Mouse (Mus musculus) embryonic facial prominence, embryonic 13.5 days (tissue): ENCODE results near the gene Gtpbp1. TPM values are rescaled to one million over a fixed set of nuclear protein-coding genes. Genes with fewer than 3 reads are reported as not detected.

Experiments
- ATAC-seq: fragments of 200-750 bp; cut with Nextera tagmentation; 2 replicates; pipeline ENCODE4 v1.8.0; 2017; ENCODE audit warnings: low read depth; ENCODE audit not compliant: insufficient number of reproducible peaks, insufficient read depth, low FRiP score, low TSS enrichment
- H3K27ac ChIP-seq: fragments of 300-500 bp; sonication (generic); 2 replicates; pipeline ENCODE4 v1.5.1; 2015; ENCODE audit warnings: moderate library complexity, mild to moderate bottlenecking, inconsistent platforms
- H3K27me3 ChIP-seq: fragments of 300-500 bp; sonication (generic); 2 replicates; pipeline ENCODE4 v1.6.1; 2015; ENCODE audit warnings: mild to moderate bottlenecking, inconsistent platforms
- H3K36me3 ChIP-seq: fragments of 300-500 bp; sonication (generic); 2 replicates; pipeline ENCODE4 v1.6.1; 2015; ENCODE audit warnings: mild to moderate bottlenecking, inconsistent platforms
- H3K4me1 ChIP-seq: fragments of 300-500 bp; sonication (generic); 2 replicates; pipeline ENCODE4 v1.6.1; 2015; ENCODE audit warnings: inconsistent platforms
- H3K4me2 ChIP-seq: fragments of 300-500 bp; sonication (generic); 2 replicates; pipeline ENCODE4 v1.6.1; 2015; ENCODE audit warnings: moderate library complexity, mild to moderate bottlenecking, inconsistent platforms
- H3K4me3 ChIP-seq: fragments of 300-500 bp; sonication (generic); 2 replicates; pipeline ENCODE4 v1.5.1; 2015; ENCODE audit warnings: mild to moderate bottlenecking, inconsistent platforms
- H3K9ac ChIP-seq: fragments of 300-500 bp; sonication (generic); 2 replicates; pipeline ENCODE4 v1.6.1; 2015; ENCODE audit warnings: mild to moderate bottlenecking, inconsistent platforms
- H3K9me3 ChIP-seq: fragments of 300-500 bp; sonication (generic); 2 replicates; pipeline ENCODE4 v1.6.1; 2016; ENCODE audit warnings: inconsistent platforms
- WGBS: fragments of 180-500 bp; shearing (Covaris S2); methylation state at CpG from one replicate; pipeline ENCODE4 v1.1.7; 2015; ENCODE audit warnings: mixed read lengths; 5-methylcytosine and 5-hydroxymethylcytosine counted together
- polyA plus RNA-seq: library from polyadenylated mRNA; unstranded; fragments of >200 nt; fragmentation: Nextera tagmentation; extraction: Ambion mirVana; gene quantifications from 2 replicates; pipeline ENCODE4 v1.2.1, GENCODE M21; 2015

Gtpbp1 gene
- polyA plus RNA-seq, 1 experiment from 2014 or later = 42.2 TPM

DNA sequence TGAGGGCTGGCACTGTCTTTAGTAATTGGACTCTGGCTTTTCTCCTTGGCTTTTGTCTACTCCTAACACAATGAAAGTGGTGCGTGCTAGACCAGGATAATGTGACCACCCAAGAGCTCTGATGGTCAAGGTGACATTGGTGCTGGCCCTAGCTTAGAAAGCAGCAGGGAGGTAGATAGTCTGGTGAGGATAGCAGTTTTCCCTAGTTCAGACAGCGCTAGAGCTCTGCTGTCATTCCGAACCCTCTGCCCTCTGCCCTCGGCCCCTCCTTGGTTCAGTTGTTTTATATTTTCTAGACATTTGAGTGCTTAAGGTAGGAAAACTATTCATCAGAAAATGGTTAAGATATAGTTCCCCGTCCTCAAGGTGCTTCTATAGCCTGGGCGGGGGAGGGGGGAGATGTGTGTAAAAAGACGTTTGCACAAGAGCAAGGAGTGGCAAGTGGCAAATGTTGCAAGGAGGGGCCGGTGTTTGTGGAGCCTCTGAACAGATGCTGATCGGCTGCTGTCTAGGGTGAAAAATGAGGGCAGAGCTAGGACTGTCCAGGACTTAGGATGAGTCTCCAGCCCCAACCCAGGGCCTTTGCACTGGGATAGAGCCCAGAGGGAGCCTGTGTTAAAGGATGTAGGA, 7.0 kb downstream of the Gtpbp1 start:
- Histone ChIP-seq H3K9me3 (no peaks in the 10 kb centered on the region), H3K36me3 (peaks cover 36% of the 10 kb centered on the region), H3K9ac (0 out of 2 replicates have a peak overlapping the region, but pooled peaks have one; percentile 40), H3K4me3 (no peak overlapping the region), H3K27me3 (no peaks in the 10 kb centered on the region), H3K4me1 (peaks cover 9% of the 10 kb centered on the region), H3K27ac (no peak overlapping the region), H3K4me2 (no peak overlapping the region)
- ATAC-seq = no peak
- 85% methylated on average over 9 of the region's 9 CpGs for WGBS

DNA sequence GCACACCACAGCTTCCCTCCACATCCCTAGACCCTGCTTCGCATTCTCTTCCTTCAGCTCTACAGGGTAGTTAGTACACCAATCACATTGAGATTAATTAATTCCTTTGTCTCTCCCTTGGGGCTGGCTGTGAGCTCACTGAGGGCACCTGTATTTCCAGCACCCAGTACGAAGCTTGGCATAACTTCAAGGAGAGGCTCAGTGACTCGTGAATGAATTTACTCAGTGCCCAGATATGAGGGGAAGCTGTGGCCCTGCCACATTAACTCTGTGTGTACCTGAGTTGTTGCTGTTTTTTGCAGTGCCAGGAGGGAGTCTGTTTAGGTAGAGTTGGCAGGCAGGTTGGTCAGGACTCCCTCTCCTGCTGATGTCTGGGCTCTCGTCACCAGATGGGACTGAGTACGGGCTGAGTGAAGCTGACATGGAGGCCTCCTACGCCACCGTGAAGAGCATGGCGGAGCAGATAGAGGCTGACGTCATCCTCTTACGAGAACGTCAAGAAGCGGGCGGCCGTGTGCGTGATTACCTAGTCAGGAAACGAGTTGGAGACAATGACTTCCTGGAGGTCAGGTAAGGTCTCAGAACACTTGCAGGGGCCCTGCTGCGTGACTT, 16.1 kb downstream of the Gtpbp1 start:
- WGBS = 86% methylated on average over 17 of the region's 17 CpGs

DNA sequence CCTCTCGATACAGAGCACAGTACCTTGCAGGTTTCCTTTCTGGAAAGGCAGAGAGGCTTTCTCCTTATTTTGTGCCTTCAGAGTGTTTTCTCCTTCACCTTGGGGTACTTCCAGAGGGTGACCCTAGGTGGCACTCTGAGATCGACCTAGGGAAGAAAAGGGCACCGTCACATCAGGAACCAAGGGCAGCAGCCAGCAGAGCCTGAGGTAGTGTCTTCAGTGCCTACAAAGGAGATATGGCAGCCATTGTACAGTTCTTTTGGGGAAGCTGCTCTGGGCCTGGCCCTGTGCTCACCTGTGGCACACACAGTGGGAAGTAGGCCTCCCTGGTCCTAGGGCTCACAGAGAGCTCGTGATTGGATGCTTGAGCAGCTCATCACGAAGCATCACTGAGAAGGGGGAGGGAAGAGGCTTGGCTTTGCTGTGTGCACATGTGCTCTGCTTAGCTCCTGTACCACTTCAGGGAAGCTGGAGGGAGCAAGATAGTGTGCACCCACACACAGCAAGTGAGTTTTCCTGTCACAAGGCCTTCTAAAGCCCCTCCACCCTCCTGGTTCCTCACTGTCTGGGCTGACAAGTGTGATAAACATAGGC, 17.7 kb downstream of the Gtpbp1 start:
- 84% methylated on average over 5 of the region's 5 CpGs for WGBS

More for the DNA sequence above, 16.1 kb downstream of the Gtpbp1 start:
- Histone ChIP-seq H3K36me3 (peaks cover 53% of the 10 kb centered on the region), H3K27me3 (no peaks in the 10 kb centered on the region), H3K4me3 (no peak overlapping the region), H3K9ac (no peak overlapping the region), H3K4me2 (no peak overlapping the region), H3K9me3 (no peaks in the 10 kb centered on the region), H3K27ac (no peak overlapping the region), H3K4me1 (no peaks in the 10 kb centered on the region)
- no peak for ATAC-seq

DNA sequence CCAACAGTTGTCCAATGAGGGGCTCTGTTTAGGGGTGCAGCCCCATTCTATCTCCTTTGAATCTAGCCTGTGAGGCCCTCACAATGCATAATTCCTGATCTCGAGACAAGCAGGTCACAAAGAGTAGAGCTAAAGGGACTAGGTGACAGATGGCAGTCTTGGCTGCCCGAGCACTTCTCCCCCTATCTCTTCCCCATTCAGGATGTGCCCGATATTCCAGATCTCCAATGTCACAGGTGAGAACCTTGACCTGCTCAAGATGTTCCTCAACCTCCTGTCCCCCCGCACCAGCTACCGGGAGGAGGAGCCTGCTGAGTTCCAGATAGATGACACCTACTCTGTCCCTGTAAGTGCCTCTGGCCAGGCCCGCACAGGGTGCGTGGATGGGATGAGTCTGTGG, 25.0 kb downstream of the Gtpbp1 start:
- peaks cover 97% of the 10 kb centered on the region for H3K36me3 ChIP-seq
- H3K4me2 ChIP-seq = no peak overlapping the region
- H3K27ac ChIP-seq = no peak overlapping the region
- H3K27me3 ChIP-seq = no peaks in the 10 kb centered on the region
- no peaks in the 10 kb centered on the region for H3K9me3 ChIP-seq
- WGBS = 96% methylated on average over 7 of the region's 7 CpGs
- peaks cover under 1% of the 10 kb centered on the region; the same call in 1 of the 2 replicates for H3K4me1 ChIP-seq
- no peak overlapping the region for H3K4me3 ChIP-seq
- no peak for ATAC-seq
- no peak overlapping the region for H3K9ac ChIP-seq

More for the DNA sequence above, 17.7 kb downstream of the Gtpbp1 start:
- no peaks in the 10 kb centered on the region for H3K9me3 ChIP-seq
- no peak overlapping the region for H3K9ac ChIP-seq
- H3K4me2 ChIP-seq = no peak overlapping the region
- no peak overlapping the region for H3K4me3 ChIP-seq
- H3K4me1 ChIP-seq = no peaks in the 10 kb centered on the region
- no peaks in the 10 kb centered on the region for H3K27me3 ChIP-seq
- peaks cover 69% of the 10 kb centered on the region for H3K36me3 ChIP-seq
- H3K27ac ChIP-seq = no peak overlapping the region
- ATAC-seq = no peak

DNA sequence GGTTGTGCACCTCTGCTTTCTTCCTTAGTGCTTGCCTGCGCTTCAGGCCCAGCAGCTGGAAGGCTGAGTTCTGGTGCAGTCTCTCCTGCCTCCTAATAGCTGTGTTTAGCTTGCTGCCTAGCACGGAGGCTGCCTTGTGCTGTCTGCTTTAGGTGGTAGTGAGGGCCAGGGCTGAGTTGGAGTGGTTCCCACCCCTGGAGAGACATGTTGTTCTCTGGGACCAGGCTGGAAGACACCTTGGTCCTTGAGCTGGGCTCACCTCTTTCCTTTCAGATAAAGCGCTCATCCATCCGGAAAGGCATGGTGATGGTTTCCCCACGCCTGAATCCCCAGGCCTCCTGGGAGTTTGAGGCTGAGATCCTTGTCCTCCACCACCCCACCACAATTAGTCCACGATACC, 26.1 kb downstream of the Gtpbp1 start:
- no peaks in the 10 kb centered on the region for H3K9me3 ChIP-seq
- WGBS = 96% methylated on average over 6 of the region's 6 CpGs
- no peaks in the 10 kb centered on the region for H3K27me3 ChIP-seq
- peaks cover 10% of the 10 kb centered on the region for H3K4me1 ChIP-seq
- ATAC-seq = no peak
- H3K27ac ChIP-seq = no peak overlapping the region
- no peak overlapping the region for H3K4me3 ChIP-seq
- H3K9ac ChIP-seq = no peak overlapping the region
- H3K36me3 ChIP-seq = peaks cover 95% of the 10 kb centered on the region
- H3K4me2 ChIP-seq = no peak overlapping the region

DNA sequence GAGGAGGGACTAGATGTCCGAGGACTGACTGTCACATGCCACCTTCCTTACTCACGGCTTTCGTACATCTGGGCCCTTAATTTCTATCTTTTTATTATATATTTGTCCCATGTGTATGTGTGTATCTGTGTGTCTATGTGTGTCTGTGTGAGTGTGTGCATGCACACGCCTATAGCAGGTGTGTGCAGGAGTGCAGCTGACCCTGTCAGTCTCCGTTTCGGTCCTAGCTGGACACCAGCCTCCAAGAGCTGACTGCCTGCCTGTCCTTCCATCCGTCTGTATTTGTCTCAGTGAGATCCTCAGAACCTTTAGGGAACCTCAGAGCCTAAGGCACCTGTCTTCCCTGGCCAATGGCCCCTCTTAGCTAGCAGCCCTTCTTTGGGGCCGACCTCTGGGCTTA, 29.6 kb downstream of the Gtpbp1 start:
- Histone ChIP-seq H3K27ac (no peak overlapping the region), H3K4me1 (peaks cover 13% of the 10 kb centered on the region), H3K36me3 (peaks cover 85% of the 10 kb centered on the region), H3K9me3 (no peaks in the 10 kb centered on the region), H3K4me2 (no peak overlapping the region), H3K27me3 (no peaks in the 10 kb centered on the region), H3K9ac (no peak overlapping the region), H3K4me3 (no peak overlapping the region)
- 86% methylated on average over 8 of the region's 8 CpGs for WGBS
- ATAC-seq = no peak

DNA sequence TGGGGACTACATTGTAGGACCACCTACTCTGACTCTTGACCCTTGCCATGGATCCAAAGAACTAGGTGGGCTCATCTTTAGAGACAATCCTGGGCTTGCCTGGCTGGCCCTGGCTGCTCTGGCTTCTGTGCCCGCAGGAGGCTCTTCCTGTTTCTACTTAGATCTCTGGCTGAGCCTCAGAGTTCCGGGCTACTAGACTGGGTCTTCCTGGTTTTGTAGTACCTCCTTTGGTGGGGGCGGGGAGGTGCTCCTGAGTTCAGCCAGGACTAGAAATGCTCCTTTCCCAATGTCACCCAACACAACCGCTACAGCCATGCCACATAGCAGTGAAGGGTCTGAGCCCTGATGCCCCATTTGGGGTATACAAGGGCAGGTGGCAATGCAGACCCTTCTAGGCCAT, 30.2 kb downstream of the Gtpbp1 start:
- WGBS = 76% methylated on average over 4 of the region's 4 CpGs

DNA sequence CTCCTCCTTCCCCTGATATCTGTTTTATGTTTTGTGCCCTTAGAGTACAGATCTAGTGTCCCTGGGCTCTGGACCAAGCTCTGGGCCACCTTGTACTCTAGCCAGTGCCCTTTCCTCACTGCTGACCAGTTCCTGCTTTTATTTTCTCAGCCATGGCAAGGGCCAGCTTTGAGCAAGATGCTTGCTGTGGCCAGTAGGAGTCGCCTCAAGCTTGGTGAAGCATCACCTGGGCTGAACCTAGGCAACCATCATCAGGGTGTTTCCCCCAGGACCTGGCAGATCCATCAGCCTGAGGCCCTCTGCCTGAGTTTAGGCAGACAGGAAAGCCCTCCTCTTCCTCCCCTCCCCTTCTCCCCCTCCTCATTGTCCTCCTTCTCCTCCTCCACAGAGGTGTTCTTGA, 32.8 kb downstream of the Gtpbp1 start:
- no peak for ATAC-seq
- H3K9ac ChIP-seq = no peak overlapping the region
- H3K9me3 ChIP-seq = no peaks in the 10 kb centered on the region
- H3K27ac ChIP-seq = peak overlapping the region; percentile 53
- H3K4me3 ChIP-seq = no peak overlapping the region
- H3K36me3 ChIP-seq = peaks cover 85% of the 10 kb centered on the region
- no peak overlapping the region for H3K4me2 ChIP-seq
- peaks cover 13% of the 10 kb centered on the region for H3K4me1 ChIP-seq
- no peaks in the 10 kb centered on the region for H3K27me3 ChIP-seq
- 26% methylated on average over 1 of the region's 1 CpGs for WGBS

More for the DNA sequence above, 30.2 kb downstream of the Gtpbp1 start:
- H3K36me3 ChIP-seq = peaks cover 85% of the 10 kb centered on the region
- ATAC-seq = no peak
- H3K9me3 ChIP-seq = no peaks in the 10 kb centered on the region
- peak overlapping the region; percentile 7; the same call in 1 of the 2 replicates for H3K27ac ChIP-seq
- H3K4me3 ChIP-seq = no peak overlapping the region
- H3K9ac ChIP-seq = 0 out of 2 replicates have a peak overlapping the region, but pooled peaks have one; percentile 21
- no peak overlapping the region for H3K4me2 ChIP-seq
- H3K27me3 ChIP-seq = no peaks in the 10 kb centered on the region
- H3K4me1 ChIP-seq = peaks cover 13% of the 10 kb centered on the region

DNA sequence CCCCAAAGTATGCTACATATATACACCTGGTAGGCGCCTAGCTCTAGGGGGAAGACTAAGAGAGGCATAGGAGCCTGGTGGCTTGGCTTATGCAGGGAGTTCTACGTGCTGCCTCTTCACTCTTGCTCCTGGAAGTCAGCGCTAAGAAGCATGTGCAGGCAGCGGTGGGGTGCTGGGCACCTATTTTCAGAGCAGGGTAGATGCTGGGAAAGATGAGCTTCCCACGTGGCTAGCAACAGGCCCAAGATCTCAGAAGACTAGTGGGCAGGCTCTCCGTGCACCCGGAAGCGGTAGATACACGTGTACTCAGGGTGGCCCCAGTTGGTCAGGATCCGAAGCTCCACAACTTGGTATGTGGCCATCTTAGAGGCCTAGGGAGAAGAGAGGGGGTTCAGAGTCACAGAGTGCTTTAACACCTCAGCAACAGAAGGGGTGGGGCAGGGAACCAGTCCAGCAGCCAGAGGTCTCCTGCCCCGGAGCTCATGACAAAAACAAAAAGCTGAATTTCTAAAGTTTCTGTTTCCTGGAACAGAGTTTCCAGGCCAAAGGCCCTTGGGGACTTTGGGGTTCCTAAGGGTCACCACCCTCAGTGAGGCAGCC, 34.6 kb downstream of the Gtpbp1 start:
- Histone ChIP-seq H3K27me3 (no peaks in the 10 kb centered on the region), H3K9me3 (no peaks in the 10 kb centered on the region), H3K27ac (peak overlapping the region; percentile 23; the same call in 1 of the 2 replicates), H3K4me3 (no peak overlapping the region), H3K4me1 (peaks cover 13% of the 10 kb centered on the region), H3K4me2 (no peak overlapping the region), H3K36me3 (peaks cover 84% of the 10 kb centered on the region), H3K9ac (0 out of 2 replicates have a peak overlapping the region, but pooled peaks have one; percentile 2)
- 92% methylated on average over 11 of the region's 11 CpGs for WGBS
- no peak for ATAC-seq

DNA sequence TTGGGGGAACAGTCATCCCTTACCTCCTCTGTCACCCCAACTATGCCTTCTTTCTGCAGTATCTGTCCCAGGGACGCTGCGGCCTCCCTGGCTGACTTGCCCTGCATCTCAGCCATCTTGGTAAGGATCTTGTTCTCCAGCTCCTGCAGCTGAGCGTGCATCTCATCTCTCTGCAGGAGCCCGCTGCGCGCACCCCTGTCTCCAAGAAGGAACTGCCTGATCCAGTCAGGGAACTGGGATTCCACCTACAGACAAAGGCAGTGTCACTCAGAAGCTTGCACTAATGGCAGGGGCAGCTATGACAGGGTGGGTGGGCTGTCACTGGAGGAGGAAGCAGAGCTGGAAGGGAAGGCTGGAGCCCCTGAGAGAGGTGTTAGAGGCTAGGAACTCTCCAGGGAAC, 37.2 kb downstream of the Gtpbp1 start:
- Histone ChIP-seq H3K9me3 (no peaks in the 10 kb centered on the region), H3K27me3 (no peaks in the 10 kb centered on the region), H3K4me1 (peaks cover 3% of the 10 kb centered on the region; the same call in 1 of the 2 replicates), H3K9ac (0 out of 2 replicates have a peak overlapping the region, but pooled peaks have one; percentile 16), H3K4me2 (no peak overlapping the region), H3K27ac (no peak overlapping the region), H3K4me3 (no peak overlapping the region), H3K36me3 (peaks cover 89% of the 10 kb centered on the region)
- no peak for ATAC-seq
- 86% methylated on average over 6 of the region's 6 CpGs for WGBS

DNA sequence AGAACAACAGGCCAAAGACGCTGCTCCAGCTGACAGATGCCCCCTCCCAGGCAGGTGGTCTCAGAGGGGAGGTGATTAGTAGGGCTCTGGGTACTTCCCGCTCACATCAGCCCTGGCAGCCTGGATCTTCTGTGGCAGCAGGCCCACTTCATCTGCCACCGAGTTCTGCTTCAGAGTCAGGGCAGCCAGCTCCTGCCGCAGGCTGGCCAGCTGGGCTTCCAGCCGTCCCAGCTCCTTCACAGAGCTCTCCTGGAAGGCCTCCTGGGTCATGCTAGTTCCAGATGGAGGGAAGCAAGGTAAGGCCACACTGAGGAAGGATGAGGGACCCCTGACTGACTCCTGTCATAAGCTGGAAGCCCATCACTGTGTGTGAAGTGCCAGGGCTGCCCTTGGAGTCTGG, 37.7 kb downstream of the Gtpbp1 start:
- Histone ChIP-seq H3K36me3 (peaks cover 91% of the 10 kb centered on the region), H3K27me3 (no peaks in the 10 kb centered on the region), H3K4me1 (peaks cover 3% of the 10 kb centered on the region; the same call in 1 of the 2 replicates), H3K9me3 (no peaks in the 10 kb centered on the region), H3K4me3 (no peak overlapping the region), H3K27ac (no peak overlapping the region), H3K9ac (0 out of 2 replicates have a peak overlapping the region, but pooled peaks have one; percentile 16), H3K4me2 (no peak overlapping the region)
- no peak for ATAC-seq
- WGBS = 65% methylated on average over 5 of the region's 5 CpGs
